Mouse (Mus musculus) stomach, postnatal 0 days (tissue): Measurements from ENCODE around the gene Syne3.

ENCODE experiments used
- CTCF ChIP-seq: IDR thresholded peaks from 2 replicates; pipeline ENCODE4 v1.5.1; 2016; ENCODE audit warnings: antibody characterized with exemption, low read depth, mild to moderate bottlenecking, moderate library complexity
- EP300 ChIP-seq: optimal IDR thresholded peaks from 2 replicates; pipeline ENCODE3; 2016; ENCODE audit warnings: antibody characterized with exemption

- TF ChIP-seq CTCF, result no peak
- TF ChIP-seq EP300, result no peak
Observed at GRCm38 (mm10) chr12:104917927-104918326, 91.7 kb downstream of the Syne3 start.
